Mouse (Mus musculus): ENCODE data around the gene Scarf1. TPM values are rescaled to one million over a fixed set of nuclear protein-coding genes. Genes with fewer than 3 reads are reported as not detected.
"Not testable (repeated sequence)": the region's sequence is repeated elsewhere in the genome, so short reads cannot be mapped to it uniquely, and the experiment has no call there.

Scarf1 gene
- polyA plus RNA-seq, 1 experiment: 8.4 TPM

GRCm38 (mm10) chr11:75549658-75550111, 36.3 kb downstream of the Scarf1 start:
- Histone ChIP-seq H3K4me1 (ENCODE audit: control insufficient read depth, insufficient read depth, low read length) (peaks cover 2% of the 10 kb centered on the region; the same call in 1 of the 2 replicates), H3K4me3 (replicated peaks; ENCODE audit: control insufficient read depth, low read depth, low read length) (no peak overlapping the region), H3K27ac (ENCODE audit: control insufficient read depth, insufficient read depth, low read depth, low read length, poor library complexity) (no peak overlapping the region)
- 46% methylated on average over 5 of the region's 5 CpGs for WGBS
- no peak for TF ChIP-seq CTCF (IDR thresholded peaks at IDR 0.05; ENCODE audit: control insufficient read depth, insufficient read depth, low read length)
- no peak for TF ChIP-seq POLR2A (IDR thresholded peaks at IDR 0.05; ENCODE audit: borderline replicate concordance, control insufficient read depth, low read depth, low read length)

- TF ChIP-seq CTCF (IDR thresholded peaks at IDR 0.05; ENCODE audit: control insufficient read depth, insufficient read depth, low read length): no peak
- no peak for TF ChIP-seq POLR2A (IDR thresholded peaks at IDR 0.05; ENCODE audit: borderline replicate concordance, control insufficient read depth, low read depth, low read length)
- H3K4me3 ChIP-seq (replicated peaks; ENCODE audit: control insufficient read depth, low read depth, low read length): no peak overlapping the region
- no peak overlapping the region; the same call in 1 of the 2 replicates for H3K27ac ChIP-seq (ENCODE audit: control insufficient read depth, insufficient read depth, low read depth, low read length, poor library complexity)
- 84% methylated on average over 12 of the region's 12 CpGs for WGBS
- H3K4me1 ChIP-seq (ENCODE audit: control insufficient read depth, insufficient read depth, low read length): peaks cover 2% of the 10 kb centered on the region; the same call in 1 of the 2 replicates
Measured at GRCm38 (mm10) chr11:75550200-75550946, 37.0 kb downstream of the Scarf1 start.

- H3K4me1 ChIP-seq (ENCODE audit: control insufficient read depth, insufficient read depth, low read length): peaks cover 2% of the 10 kb centered on the region; the same call in 1 of the 2 replicates
- 76% methylated on average over 5 of the region's 5 CpGs for whole genome bisulfite sequencing
Measured at GRCm38 (mm10) chr11:75551321-75551720, 38.0 kb downstream of the Scarf1 start.

GRCm38 (mm10) chr11:75551961-75552441, 38.7 kb downstream of the Scarf1 start:
- 79% methylated on average over 9 of the region's 9 CpGs for WGBS
- TF ChIP-seq POLR2A (IDR thresholded peaks at IDR 0.05; ENCODE audit: borderline replicate concordance, control insufficient read depth, low read depth, low read length) (no peak), CTCF (IDR thresholded peaks at IDR 0.05; ENCODE audit: control insufficient read depth, insufficient read depth, low read length) (no peak)
- Histone ChIP-seq H3K4me1 (ENCODE audit: control insufficient read depth, insufficient read depth, low read length) (peaks cover 2% of the 10 kb centered on the region; the same call in 1 of the 2 replicates), H3K4me3 (replicated peaks; ENCODE audit: control insufficient read depth, low read depth, low read length) (no peak overlapping the region), H3K27ac (ENCODE audit: control insufficient read depth, insufficient read depth, low read depth, low read length, poor library complexity) (no peak overlapping the region; the same call in 1 of the 2 replicates)

More at GRCm38 (mm10) chr11:75551321-75551720, 38.0 kb downstream of the Scarf1 start:
- no peak for TF ChIP-seq CTCF (IDR thresholded peaks at IDR 0.05; ENCODE audit: control insufficient read depth, insufficient read depth, low read length)
- no peak for TF ChIP-seq POLR2A (IDR thresholded peaks at IDR 0.05; ENCODE audit: borderline replicate concordance, control insufficient read depth, low read depth, low read length)
- H3K4me3 ChIP-seq (replicated peaks; ENCODE audit: control insufficient read depth, low read depth, low read length): no peak overlapping the region
- H3K27ac ChIP-seq (ENCODE audit: control insufficient read depth, insufficient read depth, low read depth, low read length, poor library complexity): no peak overlapping the region

- H3K4me1 ChIP-seq (ENCODE audit: control insufficient read depth, insufficient read depth, low read length): peaks cover 2% of the 10 kb centered on the region; the same call in 1 of the 2 replicates
- no peak overlapping the region for H3K4me3 ChIP-seq (replicated peaks; ENCODE audit: control insufficient read depth, low read depth, low read length)
- TF ChIP-seq POLR2A (IDR thresholded peaks at IDR 0.05; ENCODE audit: borderline replicate concordance, control insufficient read depth, low read depth, low read length) (no peak), CTCF (IDR thresholded peaks at IDR 0.05; ENCODE audit: control insufficient read depth, insufficient read depth, low read length) (no peak)
- no peak overlapping the region for H3K27ac ChIP-seq (ENCODE audit: control insufficient read depth, insufficient read depth, low read depth, low read length, poor library complexity)
- 75% methylated on average over 7 of the region's 7 CpGs for WGBS
Measured at GRCm38 (mm10) chr11:75552906-75553482, 39.7 kb downstream of the Scarf1 start.

GRCm38 (mm10) chr11:75556006-75556405, 42.7 kb downstream of the Scarf1 start:
- 80% methylated on average over 6 of the region's 6 CpGs for WGBS
- not testable (repeated sequence) for H3K4me3 ChIP-seq (replicated peaks; ENCODE audit: control insufficient read depth, low read depth, low read length); H3K27ac ChIP-seq (ENCODE audit: control insufficient read depth, insufficient read depth, low read depth, low read length, poor library complexity); H3K4me1 ChIP-seq (ENCODE audit: control insufficient read depth, insufficient read depth, low read length)

GRCm38 (mm10) chr11:75557142-75557541, 43.8 kb downstream of the Scarf1 start:
- Histone ChIP-seq H3K27ac (ENCODE audit: control insufficient read depth, insufficient read depth, low read depth, low read length, poor library complexity) (no peak overlapping the region), H3K4me1 (ENCODE audit: control insufficient read depth, insufficient read depth, low read length) (peaks cover 4% of the 10 kb centered on the region; the same call in 1 of the 2 replicates), H3K4me3 (replicated peaks; ENCODE audit: control insufficient read depth, low read depth, low read length) (no peak overlapping the region)
- TF ChIP-seq POLR2A (IDR thresholded peaks at IDR 0.05; ENCODE audit: borderline replicate concordance, control insufficient read depth, low read depth, low read length): no peak
- TF ChIP-seq CTCF (IDR thresholded peaks at IDR 0.05; ENCODE audit: control insufficient read depth, insufficient read depth, low read length): no peak
- 93% methylated on average over 6 of the region's 6 CpGs for WGBS

GRCm38 (mm10) chr11:75558101-75558500, 44.8 kb downstream of the Scarf1 start:
- peak; percentile 54 for TF ChIP-seq CTCF (IDR thresholded peaks at IDR 0.05; ENCODE audit: control insufficient read depth, insufficient read depth, low read length)
- no peak for TF ChIP-seq POLR2A (IDR thresholded peaks at IDR 0.05; ENCODE audit: borderline replicate concordance, control insufficient read depth, low read depth, low read length)
- 89% methylated on average over 1 of the region's 1 CpGs for WGBS
- peaks cover 4% of the 10 kb centered on the region; the same call in 1 of the 2 replicates for H3K4me1 ChIP-seq (ENCODE audit: control insufficient read depth, insufficient read depth, low read length)
- no peak overlapping the region for H3K4me3 ChIP-seq (replicated peaks; ENCODE audit: control insufficient read depth, low read depth, low read length)
- H3K27ac ChIP-seq (ENCODE audit: control insufficient read depth, insufficient read depth, low read depth, low read length, poor library complexity): no peak overlapping the region
